31 mouse cellular contexts compared by ENCODE assay signal in the genomic region with DNA sequence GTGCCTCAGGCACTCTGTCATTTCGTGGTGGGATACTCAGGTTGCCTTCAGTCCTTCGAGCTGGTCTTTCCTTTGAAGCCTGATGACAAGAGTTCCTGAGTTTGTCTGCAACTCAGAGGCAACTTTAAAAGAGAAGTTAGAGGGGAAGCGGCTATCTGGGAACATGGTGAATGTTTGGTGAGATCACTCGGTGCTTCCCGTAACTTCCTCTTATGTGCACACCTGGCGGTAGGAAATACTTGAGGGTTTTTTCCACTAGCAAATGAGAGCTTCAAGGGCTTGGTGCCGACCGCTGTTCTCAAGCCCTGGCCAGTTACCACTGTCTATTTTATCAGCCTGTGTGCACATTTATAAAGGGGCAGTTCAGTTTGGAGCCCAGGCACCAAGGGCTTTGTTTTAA. TPM values are rescaled to one million over a fixed set of nuclear protein-coding genes. Genes with fewer than 3 reads are reported as not detected.
DNase-seq lines count a peak whose midpoint lies in the region; ATAC-seq and TF ChIP-seq lines count a peak whose summit lies in the region.
"Had no signal": no experiment of that assay in that cellular context is flagged by ENCODE, and none has a peak within 500 bp of the region (broad histone marks: within the 10 kb centered on the region; RNA-seq: fewer than 3 reads in every experiment).

No protein-coding gene starts in this region.

- DNase-seq in lung, postnatal 36 days, result peak; percentile 30
- no peak for DNase-seq in lung, postnatal 14 days
- DNase-seq in splenic B cell, adult 2 months (ENCODE audit: low read depth, low spot score), result peak; percentile 68
- DNase-seq in heart, adult 8-10 months (ENCODE audit: low spot score), result no peak
- DNase-seq: adrenal gland, adult 8-10 months; cerebellum, adult 2 months; cerebellum, postnatal 14 days; gastrocnemius, postnatal 25 days; heart, adult 18-20 months; heart, postnatal 10 days; kidney, adult 2 months; kidney, postnatal 4 days; right cerebral cortex, postnatal 14 days; thymus, adult 18-20 months; thymus, postnatal 36 days had no signal

- no peak overlapping the region for H3K27ac ChIP-seq in heart, embryonic 12.5 days (ENCODE audit: poor library complexity, severe bottlenecking)
- H3K27ac ChIP-seq: embryonic facial prominence, embryonic 10.5 days; embryonic facial prominence, embryonic 15.5 days; forebrain, embryonic 13.5 days; heart, embryonic 13.5 days; intestine, embryonic 15.5 days; kidney, postnatal 0 days; limb, embryonic 13.5 days; macrophage; midbrain, embryonic 10.5 days; stomach, postnatal 0 days had no signal

- peaks cover 16% of the 10 kb centered on the region for H3K36me3 ChIP-seq in E14TG2a.4 (ENCODE audit: insufficient read depth, low read length)
- no peaks in the 10 kb centered on the region for H3K36me3 ChIP-seq in splenic B cell, adult 2 months (ENCODE audit: control insufficient read depth, insufficient read depth, low read length, poor library complexity, severe bottlenecking)
- peaks cover 21% of the 10 kb centered on the region for H3K36me3 ChIP-seq in heart, embryonic 12.5 days
- H3K36me3 ChIP-seq: limb, embryonic 13.5 days; midbrain, embryonic 10.5 days had no signal

- no peak for TF ChIP-seq CTCF in E14TG2a.4 (conservative IDR thresholded peaks at IDR 0.05; ENCODE audit: low read length)

- 0 out of 2 replicates have a peak overlapping the region, but pooled peaks have one; percentile 21 for H3K4me3 ChIP-seq in E14TG2a.4 (replicated peaks; ENCODE audit: low read length)
- H3K4me3 ChIP-seq in heart, embryonic 12.5 days, result no peak overlapping the region
- H3K4me3 ChIP-seq: embryonic facial prominence, embryonic 10.5 days; embryonic facial prominence, embryonic 15.5 days; forebrain, embryonic 13.5 days; heart, embryonic 13.5 days; intestine, embryonic 15.5 days; limb, embryonic 13.5 days; midbrain, embryonic 10.5 days had no signal

- ATAC-seq in hematopoietic stem cell, adult 5-6 weeks (replicated peaks in 1 of 2; ENCODE audit: insufficient read depth in 1 of 2, low FRiP score in 2 of 2, low TSS enrichment in 1 of 2, low read depth in 1 of 2, poor library complexity in 2 of 2, severe bottlenecking in 2 of 2), result peak; percentile 25 to 31; a peak in 2 of 4 replicates
- ATAC-seq in heart, embryonic 12.5 days (ENCODE audit: insufficient number of reproducible peaks, low FRiP score), result no peak
- ATAC-seq: forebrain, embryonic 13.5 days; hindbrain, embryonic 16.5 days; intestine, embryonic 15.5 days; midbrain, embryonic 16.5 days had no signal

- H3K9me3 ChIP-seq in E14TG2a.4 (ENCODE audit: low read length), result peaks cover 10% of the 10 kb centered on the region
- no peaks in the 10 kb centered on the region for H3K9me3 ChIP-seq in heart, embryonic 12.5 days (replicated peaks)
- H3K9me3 ChIP-seq: embryonic facial prominence, embryonic 15.5 days; forebrain, embryonic 13.5 days; heart, embryonic 13.5 days; intestine, embryonic 15.5 days; limb, embryonic 13.5 days had no signal

- 61% methylated on average over 8 of the region's 8 CpGs for WGBS in heart, embryonic 12.5 days

- peaks cover 57% of the 10 kb centered on the region for H3K4me1 ChIP-seq in E14TG2a.4 (replicated peaks; ENCODE audit: low read depth, low read length)
- H3K4me1 ChIP-seq in heart, embryonic 12.5 days (replicated peaks), result peaks cover 24% of the 10 kb centered on the region

- H3K4me2 ChIP-seq in heart, embryonic 12.5 days, result no peak overlapping the region
- H3K4me2 ChIP-seq: embryonic facial prominence, embryonic 15.5 days; forebrain, embryonic 13.5 days; heart, embryonic 13.5 days; intestine, embryonic 15.5 days; limb, embryonic 13.5 days; liver, embryonic 11.5 days had no signal

- no peaks in the 10 kb centered on the region for H3K27me3 ChIP-seq in E14TG2a.4 (ENCODE audit: insufficient read depth, low read length)
- H3K27me3 ChIP-seq in splenic B cell, adult 2 months (ENCODE audit: control insufficient read depth, insufficient read depth, low read length, poor library complexity, severe bottlenecking), result no peaks in the 10 kb centered on the region
- H3K27me3 ChIP-seq in heart, embryonic 12.5 days (replicated peaks), result no peaks in the 10 kb centered on the region
- H3K27me3 ChIP-seq: embryonic facial prominence, embryonic 15.5 days; forebrain, embryonic 13.5 days; heart, embryonic 13.5 days; intestine, embryonic 15.5 days; limb, embryonic 13.5 days had no signal

- H3K9ac ChIP-seq in heart, embryonic 12.5 days, result no peak overlapping the region
- H3K9ac ChIP-seq: embryonic facial prominence, embryonic 15.5 days; forebrain, embryonic 13.5 days; heart, embryonic 13.5 days; intestine, embryonic 15.5 days; limb, embryonic 13.5 days had no signal

RNA-seq across cellular contexts. Expression of gene Wsb2, which starts 3.0 kb away (rescaled TPM):
- 13.6 and 19.2 TPM in 2 replicates for total RNA-seq in hematopoietic stem cell, adult 5-6 weeks (2017)
- polyA plus RNA-seq in heart, embryonic 12.5 days (2016; fragmentation: Nextera tagmentation; extraction: Ambion mirVana), result 94.4 and 96.8 TPM in 2 replicates
- total RNA-seq in heart, adult 8-10 months (2022), result 100 to 1,000 TPM in 3 of 4 experiments, 10 to 100 TPM in 1; 87.1 to 122 (median 111) TPM

RNA-seq across cellular contexts. Expression of gene Rfc5, which starts 34.7 kb away (rescaled TPM):
- 47.2 and 49.0 TPM in 2 replicates for total RNA-seq in hematopoietic stem cell, adult 5-6 weeks (2017)
- polyA plus RNA-seq in heart, embryonic 12.5 days (2016; fragmentation: Nextera tagmentation; extraction: Ambion mirVana), result 61.2 and 63.0 TPM in 2 replicates
- total RNA-seq in heart, adult 8-10 months (2022), result 1 to 10 TPM; 1.5 to 2.9 (median 2.1) TPM

RNA-seq across cellular contexts. Expression of gene Vsig10, which starts 35.2 kb away (rescaled TPM):
- 9.7 and 10.4 TPM in 2 replicates for total RNA-seq in hematopoietic stem cell, adult 5-6 weeks (2017)
- 8.4 and 9.0 TPM in 2 replicates for polyA plus RNA-seq in heart, embryonic 12.5 days (2016; fragmentation: Nextera tagmentation; extraction: Ambion mirVana)
- total RNA-seq in heart, adult 8-10 months (2022), result 1 to 10 TPM; 5.0 to 7.0 (median 6.3) TPM

RNA-seq across cellular contexts. Expression of gene Ksr2, which starts 59.7 kb away (rescaled TPM):
- 0.19 and 0.25 TPM in 2 replicates for total RNA-seq in hematopoietic stem cell, adult 5-6 weeks (2017)
- polyA plus RNA-seq in heart, embryonic 12.5 days (2016; fragmentation: Nextera tagmentation; extraction: Ambion mirVana), result 0.15 and 0.17 TPM in 2 replicates
- under 1 TPM; 0.03 to 0.11 (median 0.06) TPM for total RNA-seq in heart, adult 8-10 months (2022)

Comparison
In these comparisons a context has a peak if more than half of its experiments do, and no peak if none do; other contexts are left out.
1. DNase-seq: peak in lung, postnatal 36 days (single experiment) and splenic B cell, adult 2 months (single experiment); none in lung, postnatal 14 days (single experiment) and heart, adult 8-10 months (single experiment).
2. RNA of gene Rfc5, which starts 34.7 kb away (total RNA-seq): 47.2 to 49.0 TPM in hematopoietic stem cell, adult 5-6 weeks; 1.5 to 2.9 TPM in heart, adult 8-10 months; every median in the first group is over 10 times any median in the second.